Mouse (Mus musculus): ENCODE results near the gene Zmym4. TPM values are rescaled to one million over a fixed set of nuclear protein-coding genes. Genes with fewer than 3 reads are reported as not detected.

Gene Zmym4
- total RNA-seq (2023): 10 to 100 TPM; 41.7 to 44.4 TPM

DNA sequence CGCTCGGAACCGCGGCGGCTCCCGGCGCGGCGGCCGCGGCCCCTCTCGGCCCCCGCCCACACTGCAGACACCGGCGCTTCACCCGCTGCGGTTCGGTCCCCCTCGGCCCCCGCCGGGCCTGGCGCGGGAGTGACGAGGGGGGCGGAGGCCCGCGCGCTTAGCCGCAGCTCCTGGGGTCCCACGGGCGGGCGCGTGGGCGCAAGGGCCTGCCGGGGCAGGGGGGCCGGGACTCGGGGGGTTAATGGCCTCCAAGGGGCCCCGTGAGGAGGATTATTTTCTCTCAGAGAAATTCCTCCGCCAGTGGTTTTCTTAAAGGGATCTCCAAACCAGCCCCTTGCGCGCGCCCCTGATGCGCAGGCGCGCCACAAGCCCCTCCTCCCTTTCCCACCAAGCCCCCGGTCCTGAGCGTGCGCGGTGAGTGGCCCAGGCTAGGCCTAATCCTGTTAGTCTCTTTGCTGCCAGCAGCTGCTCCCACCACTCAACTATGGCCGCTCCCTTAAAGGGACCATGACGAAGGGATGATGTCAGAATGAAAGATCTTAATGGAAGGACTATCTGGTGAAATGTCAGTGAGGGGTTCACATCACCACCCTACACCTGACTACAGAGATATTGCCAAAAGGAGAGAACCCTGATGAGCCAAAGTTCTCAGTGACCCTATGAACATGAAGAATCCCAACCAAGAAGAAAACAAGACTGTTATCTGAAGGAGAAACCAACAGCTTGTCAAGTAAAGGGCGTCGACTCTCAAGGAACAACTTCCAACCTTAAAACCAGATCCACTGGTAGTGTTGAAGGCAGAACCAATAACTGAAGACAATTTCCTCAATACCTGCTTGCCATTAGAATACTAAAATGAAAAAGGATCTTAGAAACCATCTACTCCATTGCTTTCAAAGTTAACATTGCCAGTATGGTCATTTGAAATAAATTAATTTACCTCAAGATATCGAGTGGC is at the start of gene Zmym4:
Gene Zmym4 (minus strand): TSS at position 272 of the 958 bp plus-strand sequence.

Other genes starting within 250 kb of the Zmym4 start
- not detected for gene Tfap2e, start 231.9 kb downstream of the Zmym4 start, total RNA-seq (2023)
- gene Ncdn, start 214.7 kb downstream of the Zmym4 start, total RNA-seq (2023): 10 to 100 TPM; 37.7 to 40.0 TPM
- gene AU040320, start 214.6 kb downstream of the Zmym4 start, total RNA-seq (2023): 10 to 100 TPM; 53.4 to 60.0 TPM
- gene Sfpq, start 53.2 kb upstream of the Zmym4 start, total RNA-seq (2023): 100 to 1,000 TPM; 819 to 945 TPM
- 10 to 100 TPM; 28.6 to 30.0 TPM for gene Zmym1, start 93.0 kb upstream of the Zmym4 start, total RNA-seq (2023)
- 10 to 100 TPM; 16.3 to 20.9 TPM for gene Zmym6, start 109.2 kb upstream of the Zmym4 start, total RNA-seq (2023)
- gene Tmem35b, start 155.6 kb upstream of the Zmym4 start, total RNA-seq (2023): 1 to 10 TPM; 5.2 to 7.5 TPM
- gene Dlgap3, start 201.1 kb upstream of the Zmym4 start, total RNA-seq (2023): under 1 TPM; 0.18 to 0.23 TPM

Measured in T-cell, adult 66 days (primary cell).